Mouse (Mus musculus) testis, adult 2 months (tissue): Measurements from ENCODE around the gene Pld3.

Source experiments
- CTCF ChIP-seq: fragments of 200-500 bp; IDR thresholded peaks from 2 replicates; pipeline ENCODE4 v1.5.1; 2012; ENCODE audit warnings: low read depth, mild to moderate bottlenecking, inconsistent platforms, low read length, moderate library complexity; ENCODE audit not compliant: control insufficient read depth, insufficient read depth, insufficient replicate concordance
- POLR2A ChIP-seq: fragments of 200-500 bp; IDR thresholded peaks from 2 replicates; pipeline ENCODE4 v1.6.1; 2012; ENCODE audit warnings: low read depth, mild to moderate bottlenecking, inconsistent platforms, low read length, moderate library complexity; ENCODE audit not compliant: control insufficient read depth

GRCm38 (mm10) chr7:27526039-27526827, 26.8 kb downstream of the Pld3 start:
- TF ChIP-seq CTCF (peak; percentile 95), POLR2A (no peak)
